Mouse (Mus musculus) mouse embryonic stem cell (cell line): ENCODE data around the gene Lhfp.

Experiments
- in situ Hi-C, 2 experiments: fragments of 300-500 bp; cut with MboI; formaldehyde crosslinking; loops; 1 replicate in 1 of 2; 3 replicates in 1 of 2; pipeline ENCODE4 v1.14.3; 2019 to 2020; ENCODE audit warnings: low sequenced_read_pairs in 2 of 2, low pct_unique_long_range_greater_than_20kb in 1 of 2, mixed read lengths in 1 of 2; ENCODE audit not compliant: unreplicated experiment in 1 of 2

The Lhfp gene

DNA sequence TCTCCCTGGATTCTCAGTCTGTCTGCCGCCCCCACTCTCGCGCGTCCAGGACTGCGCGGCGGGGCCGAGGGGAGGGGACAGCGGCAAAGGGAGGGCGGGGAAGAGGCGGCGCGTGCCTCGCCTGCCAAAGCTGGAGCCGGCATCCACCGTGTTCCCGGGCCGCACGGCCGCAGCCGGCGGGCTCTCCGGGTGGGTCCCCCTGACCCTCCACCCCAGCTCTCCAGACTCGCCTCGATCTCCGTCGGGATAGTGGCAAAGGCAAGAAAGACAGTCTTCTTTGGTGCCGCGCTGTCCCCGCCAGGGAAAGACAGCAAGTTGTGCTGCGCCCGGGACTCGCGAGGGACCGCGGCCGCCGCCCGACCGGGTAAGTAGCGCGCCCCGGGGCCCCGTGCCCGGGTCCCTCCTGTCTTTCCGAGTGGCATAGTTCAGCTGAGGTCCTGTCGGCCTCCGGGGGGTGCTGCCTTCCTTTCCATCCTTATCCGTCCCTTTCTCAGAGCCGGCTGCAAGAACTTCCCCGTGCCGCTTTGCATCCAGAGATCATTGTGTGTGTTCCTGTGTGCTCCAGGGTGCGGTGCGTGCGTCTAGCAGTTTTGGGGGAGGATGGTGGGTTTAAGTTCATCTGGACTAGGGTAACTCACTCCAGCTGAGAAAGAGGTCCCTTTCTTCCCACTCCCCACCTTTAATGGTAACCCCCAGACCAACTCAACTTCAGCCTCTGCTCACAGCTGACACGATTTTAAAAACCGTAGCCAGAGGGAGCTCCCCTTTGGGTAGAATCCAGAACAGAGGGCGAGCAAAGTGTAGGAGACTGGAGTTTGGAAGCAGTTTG, at the start of gene Lhfp:
Gene Lhfp (plus strand): TSS at position 118 of the 829 bp plus-strand sequence.
- in situ Hi-C loops, result loop anchor here (25.0 kb wide), 2 partner anchors 196 to 421 kb away; partner anchors contain the start of genes Nhlrc3 (in 1 of the 2) and Proser1 (in 1 of the 2)

DNA sequence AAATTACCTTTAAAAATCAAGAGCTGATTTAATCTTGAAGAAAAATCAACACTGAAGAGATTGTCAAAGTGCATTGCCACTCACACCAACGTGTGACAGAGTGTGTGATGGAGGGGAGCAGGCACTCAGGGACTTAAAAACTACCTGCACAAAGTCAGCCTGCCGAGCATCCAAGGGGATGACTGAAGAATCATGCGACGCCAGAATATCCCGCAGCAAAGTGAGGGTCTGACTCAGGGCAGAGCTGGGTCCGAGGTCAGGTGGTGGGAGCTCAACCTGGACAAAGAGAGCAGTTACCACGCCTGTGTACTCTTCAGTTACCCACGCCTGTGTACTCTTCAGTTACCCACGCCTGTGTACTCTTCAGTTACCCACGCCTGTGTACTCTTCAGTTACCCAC, 48.0 kb upstream of the Lhfp start:
- in situ Hi-C loops, result no loop called here

DNA sequence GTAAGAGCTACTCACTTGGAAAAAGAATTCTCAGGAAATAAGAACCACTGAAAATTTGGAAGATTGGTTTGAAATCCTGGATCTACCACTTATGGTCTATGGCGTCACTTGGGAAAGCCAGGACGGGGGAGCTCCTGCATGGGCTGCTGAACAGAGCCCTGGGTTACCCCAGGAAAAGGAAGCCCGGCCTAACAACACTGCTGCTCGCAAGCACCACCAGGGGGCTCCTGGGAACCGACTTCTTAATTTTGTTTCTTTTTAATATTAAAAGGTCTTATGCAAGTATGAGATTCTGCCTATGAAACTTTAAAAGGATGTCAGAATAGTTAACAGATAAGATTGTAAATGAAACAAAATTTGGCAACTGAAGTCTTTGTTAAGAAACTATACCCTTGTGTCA, 46.7 kb upstream of the Lhfp start:
- in situ Hi-C loops, result no loop called here

DNA sequence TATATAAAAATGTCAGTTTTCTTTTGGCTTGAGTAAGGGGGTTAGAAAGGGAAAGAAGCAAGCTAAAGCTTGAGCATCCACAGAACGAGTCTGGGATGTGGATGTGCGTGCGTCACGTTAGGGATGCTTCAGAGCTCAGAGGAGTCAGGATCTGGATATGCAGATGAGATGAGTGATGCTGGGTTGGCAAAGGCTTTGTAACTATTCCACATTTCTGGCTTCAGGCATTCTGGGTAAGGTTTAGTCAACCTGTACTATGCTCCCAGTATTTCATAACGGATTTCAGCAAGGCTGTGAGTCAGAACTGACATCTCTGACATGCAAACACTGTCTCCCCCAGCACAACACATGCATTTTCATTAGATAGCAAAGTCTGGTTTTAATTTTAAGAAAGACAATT, 44.7 kb upstream of the Lhfp start:
- in situ Hi-C loops, result no loop called here

DNA sequence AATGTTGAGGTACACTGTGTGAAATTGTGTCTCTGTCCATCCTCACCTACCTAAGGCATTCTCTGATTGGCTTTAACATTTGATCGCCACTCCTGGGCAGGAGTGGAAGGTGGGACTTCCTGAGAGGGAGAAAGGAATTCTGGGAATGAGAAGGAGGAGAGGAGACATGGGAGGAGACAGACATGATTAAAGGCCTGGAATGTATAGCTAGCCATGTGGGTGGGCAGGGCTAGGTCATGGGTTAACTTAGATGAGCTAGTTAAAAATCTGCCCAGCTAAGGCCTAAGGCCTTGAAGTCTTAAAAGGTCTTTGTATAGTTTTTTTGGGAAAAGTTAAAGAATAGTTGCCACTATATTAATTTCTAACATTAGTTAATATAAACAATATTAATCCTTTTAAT, 43.9 kb upstream of the Lhfp start:
- in situ Hi-C loops, result no loop called here

DNA sequence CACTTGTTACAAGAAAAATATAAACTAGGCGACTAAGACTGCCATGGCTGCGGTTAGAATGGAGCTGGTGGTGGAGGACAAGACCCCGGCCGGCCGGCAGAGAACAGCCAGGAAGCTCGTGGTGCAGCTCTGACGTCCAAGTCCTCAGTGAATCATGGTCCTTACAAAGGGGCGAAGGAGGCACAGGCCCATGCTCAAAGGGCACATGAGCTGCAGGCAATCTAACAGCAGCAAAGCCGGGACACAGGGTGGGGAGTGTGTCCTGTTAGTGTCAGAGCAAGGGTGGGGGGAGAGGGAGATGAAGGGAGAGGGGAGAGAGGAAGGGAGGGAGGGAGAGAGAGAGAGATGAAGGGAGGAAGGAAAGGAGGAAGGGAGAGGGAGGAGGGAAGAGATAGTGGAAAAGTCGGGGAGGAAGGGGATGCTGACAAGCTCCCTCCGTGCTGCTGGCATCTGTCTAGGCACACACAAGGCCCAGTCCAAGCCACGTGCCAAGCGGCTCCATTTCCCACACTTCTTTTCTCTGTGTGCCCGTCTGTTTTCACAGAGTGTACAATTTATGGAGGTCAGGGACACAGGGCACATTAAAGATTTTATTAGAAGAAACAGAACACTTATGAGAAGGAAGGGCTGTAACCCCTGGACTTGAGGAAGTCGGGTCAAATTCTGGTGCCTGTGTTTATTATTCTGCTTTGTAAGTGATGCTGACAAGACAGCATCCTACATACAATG, 42.1 kb upstream of the Lhfp start:
- in situ Hi-C loops, result no loop called here

DNA sequence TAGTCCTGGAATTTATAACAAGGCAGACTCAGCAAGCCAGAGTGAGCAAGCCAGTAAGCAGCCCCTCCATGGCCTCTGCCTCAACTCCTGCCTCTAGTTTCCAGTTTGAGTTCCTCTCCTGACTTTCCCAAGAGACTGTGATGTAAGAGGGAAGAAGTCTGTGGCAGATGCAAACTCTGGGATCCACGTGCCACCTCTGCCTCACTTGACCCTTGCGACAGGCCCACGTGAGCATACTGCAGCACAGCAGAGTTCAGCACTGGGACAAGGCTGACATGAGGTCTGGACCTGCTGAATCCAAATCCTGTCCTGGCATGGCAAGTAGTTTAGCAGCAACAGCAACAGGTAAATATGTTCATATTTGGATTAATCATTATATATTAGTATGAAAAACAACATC, 41.3 kb upstream of the Lhfp start:
- in situ Hi-C loops, result no loop called here

DNA sequence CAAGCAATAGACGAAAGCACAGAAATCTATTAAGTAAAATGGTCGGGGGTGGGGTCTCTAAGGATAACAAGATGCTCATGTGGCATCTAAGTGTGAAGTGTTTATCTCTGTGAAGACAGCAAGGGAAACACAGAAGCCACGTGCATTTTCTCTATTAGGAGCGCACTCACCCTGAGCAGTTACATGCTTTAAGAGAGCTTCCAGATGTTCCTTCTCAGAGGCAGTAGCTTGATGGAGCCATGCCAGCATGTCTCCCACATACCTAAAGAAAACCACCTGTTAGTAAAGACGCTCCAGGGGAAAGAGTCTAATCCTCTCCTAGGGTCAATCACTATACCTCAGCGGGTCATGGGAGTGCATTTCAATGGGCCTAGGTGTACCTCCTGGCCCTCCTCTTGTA, 39.3 kb upstream of the Lhfp start:
- in situ Hi-C loops, result no loop called here

DNA sequence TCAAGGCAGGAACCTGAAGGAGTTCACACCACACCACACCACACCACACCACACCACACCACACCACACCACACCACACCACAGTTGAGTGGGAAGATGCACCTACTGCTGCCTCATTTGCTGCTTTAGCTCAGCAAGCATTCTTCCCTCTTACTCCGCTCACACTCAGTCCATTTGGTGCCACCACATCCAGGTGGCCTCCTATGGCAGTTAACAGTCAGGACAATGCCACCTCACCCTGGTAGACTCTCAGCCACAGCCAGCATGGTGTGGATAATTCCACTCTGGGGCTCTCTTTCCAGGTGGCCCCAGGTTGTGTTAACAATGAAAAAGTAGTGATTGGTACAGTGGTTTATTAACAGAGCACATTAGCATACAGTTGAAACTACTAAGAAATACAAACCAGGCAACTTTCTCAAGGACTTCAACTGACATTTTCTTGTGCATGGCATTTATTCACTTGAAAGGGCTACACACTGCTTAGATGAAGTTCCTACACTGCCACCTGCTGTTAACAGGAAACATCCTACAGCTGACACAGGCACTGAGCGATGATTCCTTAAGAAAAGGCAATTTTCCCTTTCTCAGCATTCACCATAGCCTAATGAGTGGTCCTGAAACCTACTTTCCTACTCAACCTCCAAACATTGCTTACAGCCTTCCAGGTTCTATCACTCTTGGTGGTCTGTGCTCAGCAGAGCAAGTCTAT, 36.8 kb upstream of the Lhfp start:
- in situ Hi-C loops, result no loop called here

DNA sequence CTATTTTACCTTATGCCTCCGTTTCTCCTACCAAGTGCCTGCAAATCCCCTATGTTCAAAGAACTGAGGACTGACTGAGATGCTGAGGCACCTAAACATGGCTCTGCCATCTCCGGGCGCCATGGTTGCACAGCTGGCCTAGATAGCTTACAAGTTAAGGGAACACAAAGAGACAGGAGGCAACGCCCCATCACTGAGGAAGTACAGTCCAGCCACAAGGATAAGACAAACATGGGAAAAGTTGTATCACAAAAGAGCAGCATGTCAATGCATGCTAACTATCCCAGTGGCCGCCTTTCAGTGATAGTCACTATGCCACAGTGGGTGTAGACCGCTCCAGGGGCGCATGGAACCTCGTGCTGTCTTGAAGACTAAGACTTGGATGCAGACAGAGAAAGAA, 33.9 kb upstream of the Lhfp start:
- in situ Hi-C loops, result no loop called here

DNA sequence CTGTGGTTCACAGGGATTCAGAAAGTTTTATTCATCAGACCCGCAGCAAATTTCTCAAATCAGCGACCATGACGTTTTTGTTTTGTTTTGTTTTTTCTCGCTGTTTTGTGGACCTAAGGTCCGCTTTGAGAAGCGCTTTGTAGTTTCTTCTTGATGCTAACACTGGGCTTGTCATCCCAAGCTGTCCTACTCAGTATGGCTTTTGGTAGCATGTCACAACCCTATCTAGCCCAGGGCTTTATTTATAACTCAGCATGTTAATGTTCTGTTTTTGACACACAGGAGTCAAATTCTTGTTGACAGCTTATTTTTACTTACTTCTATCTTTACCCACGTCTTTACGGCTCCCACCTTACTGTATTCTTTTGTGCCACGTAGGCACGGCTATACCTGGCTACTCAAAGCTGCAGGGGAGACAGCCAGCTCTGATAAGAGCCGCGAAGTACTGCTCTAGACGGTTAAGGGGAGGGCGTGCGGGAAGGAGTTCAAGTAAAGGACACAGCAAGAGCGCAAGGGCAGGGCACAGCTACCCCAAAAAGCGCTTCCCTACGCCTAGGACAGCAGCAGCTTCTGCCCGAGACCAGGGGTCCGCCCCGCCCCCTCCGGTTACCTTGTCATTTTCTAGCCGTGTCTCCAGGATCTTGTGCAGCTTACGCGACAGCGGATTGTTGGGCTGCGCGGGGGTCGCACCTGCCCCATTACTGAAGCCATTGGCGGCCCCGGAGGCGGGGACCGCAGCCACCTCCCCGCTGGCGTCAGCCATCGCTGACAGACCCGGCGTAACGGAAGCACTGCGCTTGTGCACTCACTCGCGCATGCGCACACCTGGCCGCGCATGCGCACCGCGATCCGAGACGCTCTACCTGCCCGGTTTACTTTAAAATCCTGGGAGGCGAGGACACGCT, 24.6 kb upstream of the Lhfp start, which contains the start of gene Cog6:
Gene Cog6 (minus strand): TSS at position 802 of the 905 bp plus-strand sequence.
- in situ Hi-C loops, result no loop called here

DNA sequence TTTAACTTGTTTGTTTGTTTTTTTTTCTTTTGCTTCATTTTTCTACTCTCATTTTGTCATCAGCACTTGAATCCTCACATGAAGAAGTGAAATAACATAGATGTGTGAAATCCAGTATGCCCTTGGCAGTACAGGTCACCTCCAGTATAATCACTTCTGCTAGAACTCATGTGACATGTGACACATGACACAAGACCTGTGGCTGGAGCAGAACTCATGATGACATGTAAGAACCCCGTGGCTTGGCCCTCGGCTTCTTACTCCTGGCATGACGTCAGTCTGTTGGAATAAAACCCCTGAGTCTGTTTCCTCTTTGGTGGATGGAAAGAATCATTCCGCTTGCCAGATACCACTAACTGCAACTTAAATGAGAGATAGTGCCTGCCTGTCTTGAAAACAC, 14.0 kb upstream of the Lhfp start:
- in situ Hi-C loops, result loop anchor here (25.0 kb wide), 2 partner anchors 210 to 435 kb away; partner anchors contain the start of genes Nhlrc3 (in 1 of the 2) and Proser1 (in 1 of the 2)

DNA sequence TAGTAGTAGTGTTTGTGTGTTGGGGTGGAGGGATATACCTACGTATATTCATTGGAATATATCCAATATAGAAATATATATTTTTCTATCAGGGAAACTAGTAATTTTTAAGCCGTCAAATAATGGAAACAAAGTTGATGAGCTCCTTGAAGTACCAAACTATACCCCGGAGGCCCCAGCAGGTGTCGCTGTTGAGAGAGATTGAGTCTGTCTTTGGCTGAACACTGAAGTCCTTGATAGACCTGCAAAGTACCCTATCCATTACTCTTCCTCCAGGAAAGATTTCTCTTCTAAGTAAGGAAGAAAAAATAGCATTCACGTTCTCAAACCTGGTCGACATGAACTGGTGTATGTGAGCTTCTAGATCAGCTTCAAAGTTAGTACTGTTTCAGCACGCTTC, 12.3 kb upstream of the Lhfp start:
- in situ Hi-C loops, result loop anchor here (25.0 kb wide), 2 partner anchors 208 to 433 kb away; partner anchors contain the start of genes Nhlrc3 (in 1 of the 2) and Proser1 (in 1 of the 2)

DNA sequence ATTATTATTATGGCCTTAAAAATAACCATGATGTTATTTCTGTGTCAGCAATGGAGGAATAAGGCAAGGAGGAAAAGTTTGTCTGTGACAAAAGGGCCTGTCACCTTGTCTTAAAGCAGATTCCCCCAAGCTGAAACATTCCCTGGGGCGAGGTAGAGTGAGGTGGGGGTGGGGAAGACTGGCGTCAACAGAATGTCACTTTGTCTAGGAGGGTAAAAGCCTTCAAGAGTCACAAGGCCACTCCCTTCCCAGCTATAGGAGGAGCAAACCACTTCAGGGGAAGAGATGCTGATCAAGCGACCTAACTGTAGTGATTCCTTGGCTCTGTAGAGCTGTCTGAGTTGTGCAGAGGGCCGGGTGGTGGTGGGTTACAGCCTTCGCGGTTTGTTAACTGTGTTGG, 9.7 kb upstream of the Lhfp start:
- in situ Hi-C loops, result loop anchor here (10.0 to 25.0 kb wide), 3 partner anchors 206 to 431 kb away; partner anchors contain the start of genes Nhlrc3 (in 1 of the 2) and Proser1 (in 1 of the 2)

DNA sequence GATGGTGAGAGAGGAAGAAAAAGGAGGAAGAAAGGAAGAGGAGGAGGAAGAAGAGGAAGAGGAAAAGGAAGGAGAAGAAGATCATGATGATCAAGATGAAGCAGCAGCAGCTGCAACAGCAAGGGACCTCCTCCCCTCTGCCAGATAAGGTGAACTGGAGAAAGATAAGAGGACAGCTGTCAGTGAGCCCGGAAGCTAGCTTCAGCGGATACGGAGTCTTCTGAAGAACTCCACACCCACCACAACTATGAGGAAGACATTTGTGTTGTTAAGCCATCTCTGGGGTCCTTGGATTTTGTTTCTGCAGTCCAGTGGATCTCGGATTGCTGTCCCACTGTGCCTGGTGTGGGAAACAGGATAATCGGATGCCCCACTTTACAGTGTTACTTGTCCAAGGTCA, 8.9 kb upstream of the Lhfp start:
- in situ Hi-C loops, result loop anchor here (10.0 to 25.0 kb wide), 3 partner anchors 205 to 430 kb away; partner anchors contain the start of genes Nhlrc3 (in 1 of the 2) and Proser1 (in 1 of the 2)

DNA sequence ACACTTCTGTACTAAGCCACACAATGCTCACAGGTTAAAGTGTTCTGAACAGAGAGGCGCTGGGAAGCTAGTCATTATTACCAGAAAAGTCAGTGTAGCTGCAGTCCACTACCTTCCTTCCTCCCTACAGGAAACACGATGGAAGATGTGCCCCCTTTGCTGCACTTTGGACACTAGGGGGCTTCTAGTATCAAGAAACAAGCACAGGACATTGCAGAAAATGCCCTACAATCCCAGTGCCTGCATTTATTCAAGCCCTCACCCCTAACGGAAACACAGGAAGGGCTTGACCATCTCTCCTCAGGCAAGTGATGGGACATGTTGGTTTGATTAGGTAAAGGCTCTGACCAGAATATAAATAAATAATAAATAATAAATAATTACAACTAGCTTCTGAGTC, 7.9 kb upstream of the Lhfp start:
- in situ Hi-C loops, result loop anchor here (10.0 to 25.0 kb wide), 3 partner anchors 204 to 429 kb away; partner anchors contain the start of genes Nhlrc3 (in 1 of the 2) and Proser1 (in 1 of the 2)

DNA sequence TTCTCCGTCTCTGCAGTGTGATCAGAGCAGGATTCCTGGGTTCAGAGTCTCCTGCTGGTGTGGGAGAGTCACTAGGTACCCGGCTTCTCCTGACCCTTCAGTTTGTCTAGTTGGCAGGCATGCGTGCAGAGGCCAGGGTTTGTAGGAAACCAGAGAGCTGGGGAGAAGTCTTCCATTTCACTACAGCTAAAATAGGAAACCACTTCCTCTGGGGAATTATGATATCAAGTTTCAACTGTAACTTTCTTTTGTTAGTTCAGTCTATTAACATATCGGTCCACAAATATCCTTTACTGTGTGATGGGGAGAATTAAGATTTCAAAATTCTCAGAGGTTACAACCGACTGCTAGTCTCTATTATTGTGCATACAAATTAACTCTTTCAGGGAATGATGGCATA, 5.3 kb upstream of the Lhfp start:
- in situ Hi-C loops, result loop anchor here (10.0 to 25.0 kb wide), 3 partner anchors 201 to 426 kb away; partner anchors contain the start of genes Nhlrc3 (in 1 of the 2) and Proser1 (in 1 of the 2)
